Mouse (Mus musculus) megakaryocyte, embryonic 14.5 days (primary cell): Measurements from ENCODE around the gene Hspa5. TPM values are rescaled to one million over a fixed set of nuclear protein-coding genes. Genes with fewer than 3 reads are reported as not detected.
A peak's percentile ranks its signal among the peaks of the same experiment; 100 is the strongest.
"Not testable (repeated sequence)": the region's sequence is repeated elsewhere in the genome, so short reads cannot be mapped to it uniquely, and the experiment has no call there.

Experiments used
- H3K27me3 ChIP-seq: replicated peaks from 2 replicates; pipeline ENCODE3; 2012; ENCODE audit warnings: inconsistent platforms
- H3K36me3 ChIP-seq: replicated peaks from 2 replicates; pipeline ENCODE3; 2012; ENCODE audit warnings: low read length, inconsistent platforms, mixed read lengths
- H3K4me1 ChIP-seq: 2 replicates; pipeline ENCODE4 v1.6.1; 2012; ENCODE audit warnings: inconsistent platforms
- H3K4me3 ChIP-seq: replicated peaks from 2 replicates; pipeline ENCODE3; 2012; ENCODE audit warnings: moderate library complexity, mild to moderate bottlenecking, inconsistent platforms
- H3K9me3 ChIP-seq: 2 replicates; pipeline ENCODE4 v1.6.1; 2012; ENCODE audit warnings: inconsistent platforms
- FLI1 ChIP-seq: IDR thresholded peaks from 2 replicates; pipeline ENCODE4 v1.6.1; 2012; ENCODE audit warnings: low read length, inconsistent platforms, mixed read lengths
- GATA1 ChIP-seq: IDR thresholded peaks from 3 replicates; pipeline ENCODE4 v1.6.1; 2012; ENCODE audit warnings: mixed read lengths, low read length, inconsistent platforms, borderline replicate concordance
- polyA plus RNA-seq: library from polyadenylated mRNA; stranded (reverse); fragments of >175 nt; gene quantifications from 2 replicates; pipeline ENCODE4 v1.2.3, GENCODE M21; 2012; ENCODE audit warnings: low replicate concordance; ENCODE audit not compliant: insufficient read depth

Hspa5 gene
- polyA plus RNA-seq, 1 experiment: 148 TPM

DNA sequence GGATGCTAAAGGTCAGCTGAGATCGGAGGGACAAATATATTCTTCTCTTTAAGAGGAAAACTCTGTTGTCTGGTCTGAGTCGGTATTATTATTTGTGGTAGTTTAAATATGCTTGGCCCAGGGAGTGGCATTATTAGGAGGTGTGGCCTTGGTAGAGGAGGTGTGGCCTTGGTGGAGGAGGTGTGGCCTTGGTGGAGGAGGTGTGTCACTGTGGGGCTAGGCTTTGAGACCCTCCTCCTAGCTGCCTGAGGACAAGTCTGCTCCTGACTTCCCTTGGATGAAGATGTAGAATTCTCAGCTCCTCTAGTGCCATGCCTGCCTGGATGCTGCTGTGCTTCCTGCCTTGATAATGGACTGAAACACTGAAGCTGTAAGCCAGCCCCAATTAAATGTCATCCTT is 22.7 kb downstream of the Hspa5 start:
- peaks cover 15% of the 10 kb centered on the region for H3K9me3 ChIP-seq
- H3K4me3 ChIP-seq: peak overlapping the region; percentile 28
- peaks cover 34% of the 10 kb centered on the region for H3K4me1 ChIP-seq
- no peaks in the 10 kb centered on the region for H3K27me3 ChIP-seq
- H3K36me3 ChIP-seq: peaks cover 64% of the 10 kb centered on the region
- TF ChIP-seq GATA1 (no peak), FLI1 (no peak)

DNA sequence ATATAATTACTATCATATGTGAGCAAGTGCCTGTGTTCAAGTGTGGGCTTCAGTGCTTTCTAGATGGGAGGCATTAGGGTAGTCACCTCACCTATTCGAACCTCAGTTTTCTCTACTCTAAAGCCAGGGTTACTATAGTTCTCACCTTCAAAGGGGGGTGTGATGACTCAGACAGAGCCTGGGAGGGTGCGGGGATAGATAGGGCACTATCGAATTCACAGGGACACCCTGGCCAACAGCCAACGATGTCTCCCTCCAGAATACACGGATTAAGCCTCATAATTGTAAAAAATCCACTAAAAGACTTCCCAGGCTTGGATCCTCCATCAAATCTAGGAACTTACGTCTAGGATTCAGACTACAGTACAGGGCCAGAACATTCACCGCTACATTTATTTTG is 23.7 kb downstream of the Hspa5 start:
- TF ChIP-seq FLI1 (no peak), GATA1 (no peak)
- H3K27me3 ChIP-seq: no peaks in the 10 kb centered on the region
- peaks cover 15% of the 10 kb centered on the region for H3K9me3 ChIP-seq
- no peak overlapping the region for H3K4me3 ChIP-seq
- H3K36me3 ChIP-seq: peaks cover 55% of the 10 kb centered on the region
- H3K4me1 ChIP-seq: peaks cover 31% of the 10 kb centered on the region

GRCm38 (mm10) chr2:34799357-34800256 is 27.8 kb downstream of the Hspa5 start, which contains the start of gene Rabepk:
TSS of gene Rabepk (minus strand) at chr2:34799912.
- peaks cover 2% of the 10 kb centered on the region for H3K9me3 ChIP-seq
- no peaks in the 10 kb centered on the region for H3K27me3 ChIP-seq
- H3K4me3 ChIP-seq: peak within 1 kb of the TSS; percentile 95
- H3K4me1 ChIP-seq: peaks cover 45% of the 10 kb centered on the region
- peaks cover 30% of the 10 kb centered on the region for H3K36me3 ChIP-seq
- TF ChIP-seq GATA1 (no peak; the same call in 2 of the 3 replicates), FLI1 (peak; percentile 70; the same call in 1 of the 2 replicates)

GRCm38 (mm10) chr2:34800371-34800770 is 28.6 kb downstream of the Hspa5 start:
- Histone ChIP-seq H3K4me3 (peak overlapping the region; percentile 95), H3K9me3 (no peaks in the 10 kb centered on the region), H3K4me1 (peaks cover 53% of the 10 kb centered on the region), H3K36me3 (peaks cover 30% of the 10 kb centered on the region), H3K27me3 (no peaks in the 10 kb centered on the region)
- no peak for TF ChIP-seq FLI1
- TF ChIP-seq GATA1: no peak

DNA sequence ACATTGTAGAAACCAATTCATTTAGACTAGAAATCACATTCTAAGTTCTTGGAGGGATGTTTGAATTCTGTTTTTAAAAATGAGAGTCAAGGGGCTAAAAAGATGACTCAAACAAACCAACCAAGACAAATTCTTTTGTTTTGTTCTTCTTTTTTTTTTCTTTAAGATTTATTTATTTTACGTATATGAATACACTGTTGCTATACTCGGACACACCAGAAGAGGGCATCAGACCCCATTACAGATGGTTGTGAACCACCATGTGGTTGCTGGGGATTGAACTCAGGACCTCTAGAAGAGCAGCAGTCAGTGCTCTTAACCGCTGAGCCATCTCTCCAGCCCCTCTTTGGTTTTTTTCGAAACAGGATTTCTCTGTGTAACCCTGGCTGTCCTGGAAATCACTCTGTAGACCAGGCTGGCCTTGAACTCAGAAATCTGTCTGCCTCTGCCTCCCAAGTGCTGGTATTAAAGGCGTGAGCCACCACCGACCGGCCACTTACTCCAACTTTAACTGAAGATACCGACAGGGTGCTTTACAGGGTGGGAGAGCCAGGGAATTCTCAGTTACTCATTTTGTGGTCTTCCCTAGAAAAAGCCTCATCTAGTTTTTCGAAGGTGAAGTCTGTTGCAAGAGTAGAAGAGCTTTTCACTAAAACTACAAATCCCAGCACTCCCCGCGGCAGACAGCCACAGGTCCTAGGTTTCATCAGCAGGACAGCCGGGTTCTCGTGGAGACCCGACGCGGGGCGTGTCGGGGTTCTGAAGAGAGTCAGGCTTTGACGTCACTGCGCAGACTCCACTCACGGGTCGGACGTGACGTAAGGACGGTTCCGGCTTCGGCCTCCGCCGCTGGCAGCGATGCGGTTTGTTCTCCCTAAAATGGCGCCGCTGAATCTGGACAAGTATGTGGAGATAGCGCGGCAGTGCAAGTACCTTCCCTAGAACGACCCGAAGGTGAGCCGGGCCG is 30.0 kb downstream of the Hspa5 start:
- Histone ChIP-seq H3K36me3 (peaks cover 30% of the 10 kb centered on the region), H3K27me3 (no peaks in the 10 kb centered on the region), H3K4me3 (peak overlapping the region; percentile 92), H3K4me1 (peaks cover 62% of the 10 kb centered on the region), H3K9me3 (no peaks in the 10 kb centered on the region)
- TF ChIP-seq FLI1 (no peak), GATA1 (no peak)

DNA sequence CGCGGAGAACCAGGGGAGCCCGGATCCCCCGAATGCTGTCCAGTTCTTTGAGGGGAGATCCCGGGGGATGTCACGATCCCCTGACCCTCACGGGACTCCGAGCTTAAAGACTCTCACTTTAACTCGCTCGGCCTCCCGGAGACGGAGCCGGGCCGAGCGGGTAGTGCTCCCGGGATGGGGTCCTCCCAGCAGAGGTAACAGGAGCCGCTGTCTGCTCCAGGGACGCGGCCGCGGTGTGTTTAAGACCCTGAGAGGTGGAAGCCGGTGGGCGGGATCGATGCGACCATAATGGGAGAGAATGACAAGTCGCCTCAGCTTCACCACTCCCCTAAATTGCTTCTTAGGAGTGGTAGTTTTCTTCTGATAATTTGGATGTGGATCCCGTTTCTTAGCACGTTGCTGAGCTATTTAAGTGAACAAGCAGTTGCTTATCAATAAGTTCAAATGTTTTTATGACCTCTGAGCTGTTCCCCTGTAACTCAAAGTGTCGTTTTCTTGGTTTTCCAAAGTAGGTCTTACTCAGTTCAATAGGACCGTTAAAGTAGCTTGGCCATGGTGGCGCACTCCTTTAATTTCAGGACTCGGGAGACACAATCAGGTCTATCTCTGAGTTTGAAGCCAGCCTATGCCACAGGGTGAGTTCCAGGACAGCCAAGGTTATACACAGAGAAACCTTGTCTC is 30.9 kb downstream of the Hspa5 start:
- H3K27me3 ChIP-seq, H3K9me3 ChIP-seq: not testable (repeated sequence)
- peak overlapping the region; percentile 92 for H3K4me3 ChIP-seq
- peaks cover 59% of the 10 kb centered on the region for H3K4me1 ChIP-seq
- H3K36me3 ChIP-seq: peaks cover 33% of the 10 kb centered on the region

- H3K4me3 ChIP-seq: peak overlapping the region; percentile 56
- TF ChIP-seq FLI1: no peak
- H3K27me3 ChIP-seq: no peaks in the 10 kb centered on the region
- H3K9me3 ChIP-seq: no peaks in the 10 kb centered on the region
- H3K4me1 ChIP-seq: peaks cover 54% of the 10 kb centered on the region
- peaks cover 41% of the 10 kb centered on the region for H3K36me3 ChIP-seq
Measured at GRCm38 (mm10) chr2:34803746-34804145, 32.0 kb downstream of the Hspa5 start.

DNA sequence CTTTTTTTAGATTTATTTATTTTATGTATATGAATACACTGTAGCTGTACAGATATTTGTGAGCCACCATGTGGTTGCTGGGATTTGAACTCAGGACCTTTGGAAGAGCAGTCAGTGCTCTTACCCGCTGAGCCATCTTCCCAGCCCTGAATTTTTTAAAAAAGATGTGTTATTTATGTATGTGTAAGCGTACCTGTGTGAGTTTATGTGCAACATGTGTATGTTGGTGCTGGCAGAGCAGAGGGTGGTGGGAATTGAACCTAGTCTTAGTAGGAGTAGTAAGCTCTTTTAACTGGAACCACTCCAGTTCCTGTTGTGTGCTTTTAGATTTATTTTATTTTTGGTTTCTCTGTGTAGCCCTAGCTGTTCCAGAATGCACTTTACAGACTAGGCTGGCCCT is 32.4 kb downstream of the Hspa5 start:
- Histone ChIP-seq H3K4me1 (peaks cover 53% of the 10 kb centered on the region), H3K4me3 (no peak overlapping the region), H3K27me3 (no peaks in the 10 kb centered on the region), H3K36me3 (peaks cover 46% of the 10 kb centered on the region), H3K9me3 (no peaks in the 10 kb centered on the region)
- no peak for TF ChIP-seq GATA1
- TF ChIP-seq FLI1: no peak

DNA sequence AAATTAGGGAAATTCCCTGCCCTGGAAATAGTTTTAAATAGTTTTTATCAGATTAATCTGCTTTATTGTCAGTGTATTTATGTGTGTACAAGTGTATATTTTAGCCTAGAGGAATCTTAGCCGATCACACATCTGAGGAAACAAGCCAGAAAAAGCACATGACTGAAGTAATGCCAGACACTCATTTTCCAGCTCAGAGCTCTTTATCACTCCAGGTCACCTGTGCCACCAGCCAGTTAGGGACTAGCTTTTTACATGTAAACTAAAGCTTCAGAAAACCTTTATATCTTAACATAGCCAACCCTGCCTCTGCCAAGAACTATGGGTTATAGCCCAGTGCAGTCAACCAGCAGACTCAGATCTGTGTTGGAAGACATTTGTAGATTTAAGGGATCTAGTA is 33.0 kb downstream of the Hspa5 start:
- no peak overlapping the region for H3K4me3 ChIP-seq
- TF ChIP-seq FLI1: no peak
- TF ChIP-seq GATA1: no peak
- H3K27me3 ChIP-seq: no peaks in the 10 kb centered on the region
- H3K36me3 ChIP-seq: peaks cover 52% of the 10 kb centered on the region
- no peaks in the 10 kb centered on the region for H3K9me3 ChIP-seq
- H3K4me1 ChIP-seq: peaks cover 53% of the 10 kb centered on the region
